Mouse (Mus musculus): ENCODE measurements around the gene Car1.
"Not testable (repeated sequence)": the region's sequence is repeated elsewhere in the genome, so short reads cannot be mapped to it uniquely, and the experiment has no call there.

Gene Car1

GRCm38 (mm10) chr3:14795292-14796020 is 12.7 kb downstream of the Car1 start:
- H3K9me3 ChIP-seq (ENCODE audit: low read length), result no peaks in the 10 kb centered on the region
- H3K4me1 ChIP-seq (replicated peaks; ENCODE audit: low read depth, low read length), result no peaks in the 10 kb centered on the region
- no peaks in the 10 kb centered on the region for H3K27me3 ChIP-seq (ENCODE audit: insufficient read depth, low read length)
- H3K4me3 ChIP-seq (replicated peaks; ENCODE audit: low read length), result no peak overlapping the region
- H3K36me3 ChIP-seq (ENCODE audit: insufficient read depth, low read length), result no peaks in the 10 kb centered on the region
- TF ChIP-seq POU5F1 (IDR thresholded peaks at IDR 0.05; ENCODE audit: borderline replicate concordance, low read length) (no peak), CTCF (conservative IDR thresholded peaks at IDR 0.05; ENCODE audit: low read length) (no peak), NANOG (IDR thresholded peaks at IDR 0.05; ENCODE audit: borderline replicate concordance, low read length) (no peak)

- TF ChIP-seq NANOG (IDR thresholded peaks at IDR 0.05; ENCODE audit: borderline replicate concordance, low read length) (no peak), POU5F1 (IDR thresholded peaks at IDR 0.05; ENCODE audit: borderline replicate concordance, low read length) (no peak), CTCF (conservative IDR thresholded peaks at IDR 0.05; ENCODE audit: low read length) (no peak)
- Histone ChIP-seq H3K4me1 (replicated peaks; ENCODE audit: low read depth, low read length) (no peaks in the 10 kb centered on the region), H3K36me3 (ENCODE audit: insufficient read depth, low read length) (no peaks in the 10 kb centered on the region), H3K27me3 (ENCODE audit: insufficient read depth, low read length) (no peaks in the 10 kb centered on the region), H3K4me3 (replicated peaks; ENCODE audit: low read length) (no peak overlapping the region), H3K9me3 (ENCODE audit: low read length) (no peaks in the 10 kb centered on the region)
These were observed 16.1 kb downstream of the Car1 start for GRCm38 (mm10) chr3:14792032-14792431.

GRCm38 (mm10) chr3:14787607-14788006 is 20.6 kb downstream of the Car1 start:
- H3K36me3 ChIP-seq (ENCODE audit: insufficient read depth, low read length), result no peaks in the 10 kb centered on the region

GRCm38 (mm10) chr3:14787136-14787535 is 21.0 kb downstream of the Car1 start:
- Histone ChIP-seq H3K4me1 (replicated peaks; ENCODE audit: low read depth, low read length) (no peaks in the 10 kb centered on the region), H3K9me3 (ENCODE audit: low read length) (no peaks in the 10 kb centered on the region), H3K36me3 (ENCODE audit: insufficient read depth, low read length) (no peaks in the 10 kb centered on the region), H3K4me3 (replicated peaks; ENCODE audit: low read length) (no peak overlapping the region), H3K27me3 (ENCODE audit: insufficient read depth, low read length) (no peaks in the 10 kb centered on the region)
- TF ChIP-seq NANOG (IDR thresholded peaks at IDR 0.05; ENCODE audit: borderline replicate concordance, low read length) (no peak), POU5F1 (IDR thresholded peaks at IDR 0.05; ENCODE audit: borderline replicate concordance, low read length) (no peak)

More at GRCm38 (mm10) chr3:14787607-14788006, 20.6 kb downstream of the Car1 start:
- no peak overlapping the region for H3K4me3 ChIP-seq (replicated peaks; ENCODE audit: low read length)
- no peaks in the 10 kb centered on the region for H3K27me3 ChIP-seq (ENCODE audit: insufficient read depth, low read length)
- no peaks in the 10 kb centered on the region for H3K4me1 ChIP-seq (replicated peaks; ENCODE audit: low read depth, low read length)
- H3K9me3 ChIP-seq (ENCODE audit: low read length), result no peaks in the 10 kb centered on the region
- TF ChIP-seq CTCF (conservative IDR thresholded peaks at IDR 0.05; ENCODE audit: low read length), result no peak
- TF ChIP-seq NANOG (IDR thresholded peaks at IDR 0.05; ENCODE audit: borderline replicate concordance, low read length), result no peak
- no peak for TF ChIP-seq POU5F1 (IDR thresholded peaks at IDR 0.05; ENCODE audit: borderline replicate concordance, low read length)

GRCm38 (mm10) chr3:14786551-14787079 is 21.6 kb downstream of the Car1 start:
- H3K27me3 ChIP-seq (ENCODE audit: insufficient read depth, low read length), result no peaks in the 10 kb centered on the region
- TF ChIP-seq CTCF (conservative IDR thresholded peaks at IDR 0.05; ENCODE audit: low read length) (no peak), POU5F1 (IDR thresholded peaks at IDR 0.05; ENCODE audit: borderline replicate concordance, low read length) (no peak), NANOG (IDR thresholded peaks at IDR 0.05; ENCODE audit: borderline replicate concordance, low read length) (no peak)
- no peaks in the 10 kb centered on the region for H3K9me3 ChIP-seq (ENCODE audit: low read length)

GRCm38 (mm10) chr3:14785353-14785752 is 22.8 kb downstream of the Car1 start:
- TF ChIP-seq NANOG (IDR thresholded peaks at IDR 0.05; ENCODE audit: borderline replicate concordance, low read length), result no peak
- no peak for TF ChIP-seq CTCF (conservative IDR thresholded peaks at IDR 0.05; ENCODE audit: low read length)
- no peak for TF ChIP-seq POU5F1 (IDR thresholded peaks at IDR 0.05; ENCODE audit: borderline replicate concordance, low read length)
- no peaks in the 10 kb centered on the region for H3K27me3 ChIP-seq (ENCODE audit: insufficient read depth, low read length)

More at GRCm38 (mm10) chr3:14786551-14787079, 21.6 kb downstream of the Car1 start:
- H3K4me3 ChIP-seq (replicated peaks; ENCODE audit: low read length), result no peak overlapping the region
- H3K4me1 ChIP-seq (replicated peaks; ENCODE audit: low read depth, low read length), result no peaks in the 10 kb centered on the region
- no peaks in the 10 kb centered on the region for H3K36me3 ChIP-seq (ENCODE audit: insufficient read depth, low read length)

GRCm38 (mm10) chr3:14783198-14783597 is 25.0 kb downstream of the Car1 start:
- H3K36me3 ChIP-seq (ENCODE audit: insufficient read depth, low read length); H3K4me1 ChIP-seq (replicated peaks; ENCODE audit: low read depth, low read length); H3K27me3 ChIP-seq (ENCODE audit: insufficient read depth, low read length); H3K9me3 ChIP-seq (ENCODE audit: low read length); H3K4me3 ChIP-seq (replicated peaks; ENCODE audit: low read length): not testable (repeated sequence)

More at GRCm38 (mm10) chr3:14785353-14785752, 22.8 kb downstream of the Car1 start:
- Histone ChIP-seq H3K9me3 (ENCODE audit: low read length) (no peaks in the 10 kb centered on the region), H3K36me3 (ENCODE audit: insufficient read depth, low read length) (no peaks in the 10 kb centered on the region), H3K4me1 (replicated peaks; ENCODE audit: low read depth, low read length) (no peaks in the 10 kb centered on the region), H3K4me3 (replicated peaks; ENCODE audit: low read length) (no peak overlapping the region)

- H3K36me3 ChIP-seq (ENCODE audit: insufficient read depth, low read length); H3K4me3 ChIP-seq (replicated peaks; ENCODE audit: low read length); H3K9me3 ChIP-seq (ENCODE audit: low read length); H3K4me1 ChIP-seq (replicated peaks; ENCODE audit: low read depth, low read length); H3K27me3 ChIP-seq (ENCODE audit: insufficient read depth, low read length): not testable (repeated sequence)
These were observed 25.8 kb downstream of the Car1 start for GRCm38 (mm10) chr3:14782365-14782764.

- H3K36me3 ChIP-seq (ENCODE audit: insufficient read depth, low read length), result no peaks in the 10 kb centered on the region
These were observed 28.0 kb downstream of the Car1 start for GRCm38 (mm10) chr3:14780212-14780611.

GRCm38 (mm10) chr3:14776497-14777162 is 31.5 kb downstream of the Car1 start:
- H3K9me3 ChIP-seq (ENCODE audit: low read length); H3K36me3 ChIP-seq (ENCODE audit: insufficient read depth, low read length); H3K27me3 ChIP-seq (ENCODE audit: insufficient read depth, low read length); H3K4me1 ChIP-seq (replicated peaks; ENCODE audit: low read depth, low read length); H3K4me3 ChIP-seq (replicated peaks; ENCODE audit: low read length): not testable (repeated sequence)

More at GRCm38 (mm10) chr3:14780212-14780611, 28.0 kb downstream of the Car1 start:
- H3K4me1 ChIP-seq (replicated peaks; ENCODE audit: low read depth, low read length), result no peaks in the 10 kb centered on the region
- H3K27me3 ChIP-seq (ENCODE audit: insufficient read depth, low read length), result no peaks in the 10 kb centered on the region
- no peak for TF ChIP-seq NANOG (IDR thresholded peaks at IDR 0.05; ENCODE audit: borderline replicate concordance, low read length)
- no peak for TF ChIP-seq CTCF (conservative IDR thresholded peaks at IDR 0.05; ENCODE audit: low read length)
- TF ChIP-seq POU5F1 (IDR thresholded peaks at IDR 0.05; ENCODE audit: borderline replicate concordance, low read length), result no peak
- H3K9me3 ChIP-seq (ENCODE audit: low read length), result no peaks in the 10 kb centered on the region
- no peak overlapping the region for H3K4me3 ChIP-seq (replicated peaks; ENCODE audit: low read length)

- H3K4me3 ChIP-seq (replicated peaks; ENCODE audit: low read length); H3K4me1 ChIP-seq (replicated peaks; ENCODE audit: low read depth, low read length); H3K27me3 ChIP-seq (ENCODE audit: insufficient read depth, low read length); H3K9me3 ChIP-seq (ENCODE audit: low read length); H3K36me3 ChIP-seq (ENCODE audit: insufficient read depth, low read length): not testable (repeated sequence)
These were observed 33.6 kb downstream of the Car1 start for GRCm38 (mm10) chr3:14774539-14774938.

GRCm38 (mm10) chr3:14772473-14772872 is 35.7 kb downstream of the Car1 start:
- not testable (repeated sequence) for H3K27me3 ChIP-seq (ENCODE audit: insufficient read depth, low read length); H3K4me3 ChIP-seq (replicated peaks; ENCODE audit: low read length); H3K9me3 ChIP-seq (ENCODE audit: low read length); H3K36me3 ChIP-seq (ENCODE audit: insufficient read depth, low read length); H3K4me1 ChIP-seq (replicated peaks; ENCODE audit: low read depth, low read length)

Data from E14TG2a.4 (cell line).